Mouse (Mus musculus): ENCODE results near the gene Apbb2.

GRCm38 (mm10) chr5:66535566-66536236 is 82.9 kb downstream of the Apbb2 start:
- TF ChIP-seq CTCF (IDR thresholded peaks at IDR 0.05; ENCODE audit: borderline replicate concordance, insufficient read depth, low read depth, low read length), result no peak
- no peak for TF ChIP-seq POLR2A (IDR thresholded peaks at IDR 0.05; ENCODE audit: borderline replicate concordance, insufficient read depth, low read length)
